Mouse (Mus musculus): ENCODE data around the gene Tcaf2. TPM values are rescaled to one million over a fixed set of nuclear protein-coding genes. Genes with fewer than 3 reads are reported as not detected.
A peak's percentile ranks its signal among the peaks of the same experiment; 100 is the strongest.

Gene Tcaf2
- polyA plus RNA-seq, 1 experiment from 2014 or later = 11.5 TPM

DNA sequence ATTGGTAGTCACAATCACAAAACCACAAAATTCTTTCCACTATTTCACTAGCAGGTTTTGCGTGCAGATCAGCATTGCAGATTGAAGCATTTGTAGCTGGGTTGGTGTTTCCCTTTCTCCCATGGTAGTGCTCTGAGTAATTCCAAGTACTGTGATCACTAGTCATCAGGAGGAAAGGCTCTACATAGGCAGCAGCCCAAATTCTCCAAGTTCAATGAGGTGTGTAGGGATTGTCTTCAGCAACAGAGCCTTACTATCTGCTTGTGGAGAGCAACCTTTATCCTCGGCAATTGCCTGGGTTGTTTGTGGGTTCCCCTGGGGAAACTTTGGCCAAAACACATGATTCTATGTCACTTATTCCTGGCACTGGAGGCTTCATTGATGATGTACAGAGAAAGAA, 28.1 kb downstream of the Tcaf2 start:
- H3K4me3 ChIP-seq (ENCODE audit: low read depth, low read length) = no peak overlapping the region
- H3K27ac ChIP-seq (replicated peaks) = no peak overlapping the region
- DNase-seq (ENCODE audit: low spot score) (no peak), ATAC-seq (ENCODE audit: low FRiP score, low TSS enrichment) (no peak)
- no peaks in the 10 kb centered on the region for H3K36me3 ChIP-seq (ENCODE audit: control insufficient read depth, insufficient read depth, low read length)
- H3K9me3 ChIP-seq (ENCODE audit: control insufficient read depth, low read length) = no peaks in the 10 kb centered on the region
- H3K27me3 ChIP-seq (ENCODE audit: control insufficient read depth, insufficient read depth, low read length) = no peaks in the 10 kb centered on the region
- H3K9ac ChIP-seq (ENCODE audit: low read length) = no peak overlapping the region
- 87% methylated on average over 2 of the region's 2 CpGs for WGBS
- TF ChIP-seq EP300 (optimal IDR thresholded peaks at IDR 0.05) (no peak), CTCF (IDR thresholded peaks at IDR 0.05; ENCODE audit: low read depth) (no peak)
- H3K4me2 ChIP-seq (replicated peaks; ENCODE audit: low read depth) = no peak overlapping the region
- H3K4me1 ChIP-seq (replicated peaks; ENCODE audit: control insufficient read depth, insufficient read depth) = no peaks in the 10 kb centered on the region

DNA sequence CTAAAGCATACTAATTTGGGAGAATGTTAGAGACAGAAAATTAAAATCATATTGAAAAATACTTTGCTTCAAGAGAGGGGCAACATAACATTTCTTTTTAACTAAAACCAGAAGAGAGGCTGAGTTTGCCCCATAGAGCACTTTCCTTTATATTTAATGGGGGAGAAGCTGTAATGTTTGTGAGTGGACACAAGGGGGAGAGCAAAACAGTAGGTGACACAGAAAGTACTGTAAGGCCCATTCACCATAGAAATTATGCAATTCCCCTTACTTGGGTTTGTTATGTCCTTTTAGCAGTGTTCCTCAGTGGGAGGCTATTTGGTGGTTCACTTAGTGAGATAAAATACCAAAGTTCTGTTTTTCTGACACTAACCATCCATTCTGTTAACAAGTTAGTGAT, 32.8 kb downstream of the Tcaf2 start:
- Histone ChIP-seq H3K4me1 (replicated peaks; ENCODE audit: control insufficient read depth, insufficient read depth) (no peaks in the 10 kb centered on the region), H3K36me3 (ENCODE audit: control insufficient read depth, insufficient read depth, low read length) (no peaks in the 10 kb centered on the region), H3K9me3 (ENCODE audit: control insufficient read depth, low read length) (no peaks in the 10 kb centered on the region), H3K9ac (ENCODE audit: low read length) (no peak overlapping the region), H3K27ac (replicated peaks) (no peak overlapping the region), H3K4me3 (ENCODE audit: low read depth, low read length) (no peak overlapping the region), H3K4me2 (replicated peaks; ENCODE audit: low read depth) (no peak overlapping the region), H3K27me3 (ENCODE audit: control insufficient read depth, insufficient read depth, low read length) (no peaks in the 10 kb centered on the region)
- DNase-seq (ENCODE audit: low spot score) (no peak), ATAC-seq (ENCODE audit: low FRiP score, low TSS enrichment) (no peak)
- peak; percentile 76 for TF ChIP-seq CTCF (IDR thresholded peaks at IDR 0.05; ENCODE audit: low read depth)
- no peak for TF ChIP-seq EP300 (optimal IDR thresholded peaks at IDR 0.05)

DNA sequence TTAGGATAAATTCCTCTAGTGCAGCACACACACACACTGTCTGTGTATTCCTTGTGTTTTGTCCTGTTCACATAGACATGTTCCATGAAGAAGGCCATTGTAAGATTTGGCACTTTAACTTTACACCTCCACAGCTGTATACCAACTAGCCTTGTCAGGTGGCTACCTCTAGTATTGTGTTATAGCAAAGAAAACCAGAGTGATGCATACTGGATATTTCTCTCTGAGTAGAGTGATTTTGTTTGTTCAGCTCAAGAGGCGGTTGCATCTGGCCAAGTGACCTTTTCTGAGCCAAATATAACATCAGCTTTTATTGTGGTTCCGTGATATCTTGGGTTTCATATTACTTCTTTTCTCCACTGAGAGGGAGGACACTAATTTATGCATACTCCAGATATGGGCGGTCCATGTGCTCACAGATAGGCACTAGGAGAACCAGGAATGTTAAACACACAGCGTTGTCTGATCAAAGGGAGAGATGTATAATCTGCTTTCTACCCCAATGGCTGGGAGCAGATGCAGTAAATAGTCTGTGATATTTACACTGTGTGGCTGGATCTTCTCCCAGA, 34.0 kb downstream of the Tcaf2 start:
- Histone ChIP-seq H3K27me3 (ENCODE audit: control insufficient read depth, insufficient read depth, low read length) (no peaks in the 10 kb centered on the region), H3K4me1 (replicated peaks; ENCODE audit: control insufficient read depth, insufficient read depth) (no peaks in the 10 kb centered on the region), H3K9ac (ENCODE audit: low read length) (no peak overlapping the region), H3K4me3 (ENCODE audit: low read depth, low read length) (no peak overlapping the region), H3K9me3 (ENCODE audit: control insufficient read depth, low read length) (no peaks in the 10 kb centered on the region), H3K36me3 (ENCODE audit: control insufficient read depth, insufficient read depth, low read length) (no peaks in the 10 kb centered on the region), H3K4me2 (replicated peaks; ENCODE audit: low read depth) (no peak overlapping the region), H3K27ac (replicated peaks) (no peak overlapping the region)
- no peak for TF ChIP-seq EP300 (optimal IDR thresholded peaks at IDR 0.05)
- TF ChIP-seq CTCF (IDR thresholded peaks at IDR 0.05; ENCODE audit: low read depth) = no peak
- ATAC-seq (ENCODE audit: low FRiP score, low TSS enrichment) (no peak), DNase-seq (ENCODE audit: low spot score) (no peak)
- 34% methylated on average over 4 of the region's 4 CpGs for WGBS

DNA sequence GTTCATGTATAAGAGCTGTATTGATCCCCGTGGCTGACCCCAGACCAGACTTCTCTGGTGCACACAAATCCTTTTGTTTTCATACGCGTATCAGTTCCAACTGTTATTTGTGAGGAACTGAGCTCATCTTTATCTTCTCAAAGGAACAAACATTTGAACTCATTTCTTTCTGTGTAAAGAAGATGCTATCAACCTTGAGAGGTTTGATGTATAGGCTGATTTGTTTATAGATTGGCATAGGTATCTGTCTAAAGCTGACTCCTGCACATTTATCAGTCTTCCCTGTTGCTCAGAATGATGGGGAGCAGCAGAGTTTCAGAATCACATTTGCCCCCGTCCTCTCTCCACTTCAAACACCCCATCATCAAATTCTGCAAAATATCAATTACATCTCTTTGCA, 47.5 kb downstream of the Tcaf2 start, which contains the start of gene Tcaf3:
Gene Tcaf3 (minus strand): TSS at position 101 of the 400 bp plus-strand sequence.
- Histone ChIP-seq H3K4me1 (replicated peaks; ENCODE audit: control insufficient read depth, insufficient read depth) (no peaks in the 10 kb centered on the region), H3K4me3 (ENCODE audit: low read depth, low read length) (no peak within 1 kb of the TSS), H3K27ac (replicated peaks) (no peak within 1 kb of the TSS), H3K36me3 (ENCODE audit: control insufficient read depth, insufficient read depth, low read length) (no peaks in the 10 kb centered on the region), H3K9me3 (ENCODE audit: control insufficient read depth, low read length) (no peaks in the 10 kb centered on the region), H3K9ac (ENCODE audit: low read length) (no peak within 1 kb of the TSS), H3K27me3 (ENCODE audit: control insufficient read depth, insufficient read depth, low read length) (no peaks in the 10 kb centered on the region), H3K4me2 (replicated peaks; ENCODE audit: low read depth) (no peak within 1 kb of the TSS)
- 62% methylated on average over 4 of the region's 4 CpGs for WGBS
- no peak for ATAC-seq (ENCODE audit: low FRiP score, low TSS enrichment)
- no peak for TF ChIP-seq EP300 (optimal IDR thresholded peaks at IDR 0.05)
- TF ChIP-seq CTCF (IDR thresholded peaks at IDR 0.05; ENCODE audit: low read depth) = no peak
- DNase-seq (ENCODE audit: low spot score) = no peak

DNA sequence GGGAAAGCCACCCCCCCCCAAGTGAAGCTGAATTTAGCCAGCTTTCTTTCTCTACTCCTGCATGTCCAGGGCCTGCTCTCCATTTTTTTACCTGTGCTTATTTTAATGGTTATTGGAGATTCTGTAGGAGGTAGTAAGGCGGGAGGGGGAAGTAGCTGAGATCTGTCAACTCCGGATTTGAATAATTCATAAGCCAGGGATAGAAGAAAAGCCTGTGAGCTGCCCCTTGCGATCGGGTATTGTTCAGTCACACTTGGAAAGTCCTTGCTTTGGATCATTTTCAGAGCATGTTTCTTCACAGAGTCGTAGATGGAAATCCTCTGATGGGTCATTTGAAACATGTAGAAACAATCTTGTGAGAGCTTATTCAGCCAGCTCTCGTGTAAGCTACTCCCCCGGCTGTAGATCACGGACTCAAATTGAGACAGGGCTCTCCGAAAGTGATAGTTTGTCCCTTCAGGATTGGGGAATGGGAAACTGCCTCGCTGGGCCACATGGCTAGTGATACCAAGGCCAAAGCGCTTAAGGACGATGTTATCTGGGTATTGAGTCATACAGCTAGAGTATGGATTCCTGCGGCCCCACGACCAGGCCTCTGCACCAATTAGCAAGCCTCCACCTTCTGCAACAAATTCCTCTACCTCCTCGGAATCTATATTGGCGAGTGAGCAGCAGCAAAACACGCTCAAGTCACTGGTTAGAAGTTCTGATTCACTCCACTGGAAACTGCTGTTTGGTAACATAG, 51.7 kb downstream of the Tcaf2 start:
- no peak for DNase-seq (ENCODE audit: low spot score)
- Histone ChIP-seq H3K4me2 (replicated peaks; ENCODE audit: low read depth) (no peak overlapping the region), H3K27ac (replicated peaks) (no peak overlapping the region), H3K9me3 (ENCODE audit: control insufficient read depth, low read length) (no peaks in the 10 kb centered on the region), H3K9ac (ENCODE audit: low read length) (no peak overlapping the region), H3K36me3 (ENCODE audit: control insufficient read depth, insufficient read depth, low read length) (no peaks in the 10 kb centered on the region), H3K4me1 (replicated peaks; ENCODE audit: control insufficient read depth, insufficient read depth) (no peaks in the 10 kb centered on the region), H3K27me3 (ENCODE audit: control insufficient read depth, insufficient read depth, low read length) (no peaks in the 10 kb centered on the region), H3K4me3 (ENCODE audit: low read depth, low read length) (no peak overlapping the region)
- ATAC-seq (ENCODE audit: low FRiP score, low TSS enrichment) = no peak
- TF ChIP-seq CTCF (IDR thresholded peaks at IDR 0.05; ENCODE audit: low read depth) = no peak
- no peak for TF ChIP-seq EP300 (optimal IDR thresholded peaks at IDR 0.05)
- WGBS = 77% methylated on average over 17 of the region's 17 CpGs

DNA sequence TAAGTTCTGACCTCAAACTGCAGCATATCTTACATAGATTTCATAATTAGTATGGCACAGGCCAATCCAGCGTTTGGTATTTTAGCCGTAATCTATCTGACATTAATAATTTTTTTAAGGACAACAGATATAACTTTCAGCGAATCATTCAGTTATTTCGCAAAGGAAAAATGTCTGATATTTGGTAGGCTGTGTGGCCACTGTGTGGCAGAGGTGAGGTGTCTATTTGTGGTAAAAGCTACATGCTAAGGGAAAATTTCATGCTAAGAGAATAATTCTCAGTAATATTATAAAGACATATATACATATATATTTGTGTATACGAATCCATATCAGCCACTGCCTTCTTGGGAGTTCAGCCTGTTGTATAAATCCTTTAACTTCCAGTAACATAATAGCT, 58.5 kb downstream of the Tcaf2 start:
- H3K9ac ChIP-seq (ENCODE audit: low read length) = no peak overlapping the region
- H3K27ac ChIP-seq (replicated peaks) = no peak overlapping the region
- no peaks in the 10 kb centered on the region for H3K27me3 ChIP-seq (ENCODE audit: control insufficient read depth, insufficient read depth, low read length)
- H3K9me3 ChIP-seq (ENCODE audit: control insufficient read depth, low read length) = no peaks in the 10 kb centered on the region
- no peaks in the 10 kb centered on the region for H3K36me3 ChIP-seq (ENCODE audit: control insufficient read depth, insufficient read depth, low read length)
- no peak overlapping the region for H3K4me3 ChIP-seq (ENCODE audit: low read depth, low read length)
- no peak for DNase-seq (ENCODE audit: low spot score)
- 78% methylated on average over 5 of the region's 5 CpGs for WGBS
- H3K4me2 ChIP-seq (replicated peaks; ENCODE audit: low read depth) = no peak overlapping the region
- TF ChIP-seq EP300 (optimal IDR thresholded peaks at IDR 0.05) (no peak), CTCF (IDR thresholded peaks at IDR 0.05; ENCODE audit: low read depth) (peak; percentile 43)
- ATAC-seq (ENCODE audit: low FRiP score, low TSS enrichment) = no peak
- no peaks in the 10 kb centered on the region for H3K4me1 ChIP-seq (replicated peaks; ENCODE audit: control insufficient read depth, insufficient read depth)

Data from stomach, postnatal 0 days (tissue).